Mouse (Mus musculus) heart, postnatal 36 days (tissue): ENCODE measurements around the gene Plekha8. TPM values are rescaled to one million over a fixed set of nuclear protein-coding genes. Genes with fewer than 3 reads are reported as not detected.

ENCODE experiments used
- DNase-seq, 2 experiments: peaks; one replicate each; pipeline ENCODE4 v3.0.0; 2021 to 2022
- intact Hi-C: fragments of 180-260 bp; cut with DNase I; formaldehyde crosslinking; loops from one replicate; pipeline ENCODE4 v1.15.1; 2025
- total RNA-seq, 2 experiments: library from RNA; stranded (reverse); gene quantifications; 2 replicates each; pipeline ENCODE4 v1.2.3; 2021

Gene Plekha8
- total RNA-seq, 2 experiments from 2014 or later: 8.7 to 9.3 TPM

GRCm38 (mm10) chr6:54573218-54573955, 21.5 kb upstream of the Plekha8 start:
- intact Hi-C loops: no loop called here
- no peak for DNase-seq

DNA sequence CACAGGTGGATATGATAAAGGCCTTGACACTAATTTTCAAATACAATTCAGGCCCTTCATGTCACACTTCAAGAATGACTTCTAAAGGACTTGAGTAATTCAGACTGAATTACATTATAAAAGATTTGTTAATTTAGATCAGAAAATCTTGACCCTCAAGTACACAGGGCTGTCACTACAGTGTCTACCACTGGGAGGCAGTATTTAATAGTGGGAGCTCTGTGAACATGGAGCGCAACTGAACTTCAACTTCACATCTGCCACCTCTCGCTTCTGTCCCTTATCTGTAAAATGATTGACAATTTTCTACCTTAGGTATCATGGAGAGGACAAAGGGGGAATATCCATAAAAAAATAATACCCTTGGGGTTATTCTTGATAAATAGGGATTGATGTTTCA, 8.7 kb upstream of the Plekha8 start:
- intact Hi-C loops: loop anchor here (2.0 to 10.0 kb wide), 2 partner anchors 43 to 579 kb away; no protein-coding TSS in a partner anchor
- peak; percentile 48 to 50 for DNase-seq

DNA sequence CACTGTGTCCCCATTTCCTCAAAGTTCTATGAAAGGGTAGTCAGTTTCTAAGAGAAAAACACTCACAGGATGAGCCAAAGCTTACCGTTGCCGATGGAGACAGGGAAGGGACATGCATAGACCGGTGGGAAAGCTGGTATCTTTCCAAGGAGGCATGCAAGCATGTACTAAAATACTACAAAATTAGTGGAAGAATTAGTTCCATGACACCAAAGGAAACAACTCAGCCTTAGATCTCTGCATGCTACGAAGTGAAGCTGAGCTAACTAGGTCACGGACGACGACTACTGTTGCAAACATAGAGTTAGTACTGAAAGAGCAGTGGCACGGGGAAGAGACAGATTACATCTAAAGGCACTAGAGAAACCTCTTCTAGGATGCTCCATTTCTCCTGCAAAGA, 8.0 kb upstream of the Plekha8 start:
- DNase-seq: no peak
- intact Hi-C loops: loop anchor here (2.0 to 10.0 kb wide), 2 partner anchors 42 to 578 kb away; no protein-coding TSS in a partner anchor

- intact Hi-C loops: loop anchor here (2.0 to 10.0 kb wide), 2 partner anchors 41 to 577 kb away; no protein-coding TSS in a partner anchor
- DNase-seq: no peak
Measured at GRCm38 (mm10) chr6:54587683-54588082, 7.2 kb upstream of the Plekha8 start.

GRCm38 (mm10) chr6:54588212-54588611, 6.7 kb upstream of the Plekha8 start:
- DNase-seq: no peak
- intact Hi-C loops: loop anchor here (10.0 kb wide), 1 partner anchor 577 kb away; no protein-coding TSS in a partner anchor

DNA sequence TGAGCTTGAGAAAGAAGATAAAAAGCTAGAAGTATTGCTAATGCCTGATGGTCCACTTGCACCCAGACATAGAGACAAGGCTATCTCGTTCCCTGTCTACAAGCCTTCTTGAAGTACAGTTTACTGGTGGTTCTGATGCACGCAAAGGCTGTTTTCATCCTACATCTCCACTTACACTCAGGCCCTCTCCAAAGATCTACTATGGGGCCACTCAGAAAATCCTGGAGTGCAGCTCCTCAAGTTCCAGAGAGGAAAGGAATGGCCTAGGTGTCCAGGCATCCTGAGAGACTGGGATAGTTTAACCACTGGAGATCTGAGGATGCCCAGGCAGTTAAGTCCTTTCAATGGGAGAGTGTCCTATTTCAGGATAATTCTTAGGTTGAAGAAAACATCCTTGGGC, 4.2 kb upstream of the Plekha8 start:
- intact Hi-C loops: no loop called here
- no peak for DNase-seq

- DNase-seq: peak in 1 of 2 experiments; percentile 14
- intact Hi-C loops: no loop called here
Measured at GRCm38 (mm10) chr6:54591778-54592177, 3.1 kb upstream of the Plekha8 start.

- DNase-seq: peak; percentile 90 to 92
- intact Hi-C loops: no loop called here
Measured at GRCm38 (mm10) chr6:54592938-54593535, 1.9 kb upstream of the Plekha8 start.

GRCm38 (mm10) chr6:54593766-54594468, 994 bp upstream of the Plekha8 start:
- DNase-seq: no peak
- intact Hi-C loops: loop anchor here (2.0 kb wide), 1 partner anchor 87 kb away; the partner anchor contains the start of gene Mturn

GRCm38 (mm10) chr6:54595330-54595878, 493 bp downstream of the Plekha8 start:
- intact Hi-C loops: loop anchor here (2.0 to 5.0 kb wide), 3 partner anchors 85 to 222 kb away; partner anchors contain the start of genes Mturn and Znrf2
- DNase-seq: no peak

- no peak for DNase-seq
- intact Hi-C loops: loop anchor here (5.0 kb wide), 2 partner anchors 100 to 220 kb away; partner anchors contain the start of gene Znrf2
Measured at GRCm38 (mm10) chr6:54597208-54597607, 2.3 kb downstream of the Plekha8 start, which contains the start of gene Fkbp14. TSS of gene Fkbp14 (minus strand) at chr6:54597308.

- DNase-seq: no peak
- intact Hi-C loops: loop anchor here (5.0 kb wide), 2 partner anchors 100 to 220 kb away; partner anchors contain the start of gene Znrf2
Measured at GRCm38 (mm10) chr6:54597711-54598110, 2.8 kb downstream of the Plekha8 start.

GRCm38 (mm10) chr6:54600681-54601347, 5.9 kb downstream of the Plekha8 start:
- intact Hi-C loops: no loop called here
- DNase-seq: no peak

DNA sequence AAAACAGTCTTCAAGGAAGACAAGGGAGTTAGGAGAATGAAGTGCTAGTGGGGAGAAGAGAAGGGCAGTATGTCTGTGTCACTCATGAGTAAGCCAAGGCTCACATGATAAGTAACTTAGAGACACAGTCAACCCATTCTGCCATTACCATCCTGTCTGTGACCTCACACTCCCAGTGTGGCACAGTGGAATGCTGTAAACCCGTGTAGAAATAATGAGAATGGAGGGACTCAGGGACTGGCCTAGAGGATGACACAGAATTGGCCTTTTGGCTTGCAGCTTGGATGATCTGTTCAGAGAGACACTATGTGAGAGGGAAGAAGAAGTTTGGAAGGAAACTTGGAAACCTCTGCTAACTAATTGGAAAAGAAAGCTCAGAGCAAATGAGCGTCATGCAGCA, 8.0 kb downstream of the Plekha8 start:
- intact Hi-C loops: no loop called here
- no peak for DNase-seq

DNA sequence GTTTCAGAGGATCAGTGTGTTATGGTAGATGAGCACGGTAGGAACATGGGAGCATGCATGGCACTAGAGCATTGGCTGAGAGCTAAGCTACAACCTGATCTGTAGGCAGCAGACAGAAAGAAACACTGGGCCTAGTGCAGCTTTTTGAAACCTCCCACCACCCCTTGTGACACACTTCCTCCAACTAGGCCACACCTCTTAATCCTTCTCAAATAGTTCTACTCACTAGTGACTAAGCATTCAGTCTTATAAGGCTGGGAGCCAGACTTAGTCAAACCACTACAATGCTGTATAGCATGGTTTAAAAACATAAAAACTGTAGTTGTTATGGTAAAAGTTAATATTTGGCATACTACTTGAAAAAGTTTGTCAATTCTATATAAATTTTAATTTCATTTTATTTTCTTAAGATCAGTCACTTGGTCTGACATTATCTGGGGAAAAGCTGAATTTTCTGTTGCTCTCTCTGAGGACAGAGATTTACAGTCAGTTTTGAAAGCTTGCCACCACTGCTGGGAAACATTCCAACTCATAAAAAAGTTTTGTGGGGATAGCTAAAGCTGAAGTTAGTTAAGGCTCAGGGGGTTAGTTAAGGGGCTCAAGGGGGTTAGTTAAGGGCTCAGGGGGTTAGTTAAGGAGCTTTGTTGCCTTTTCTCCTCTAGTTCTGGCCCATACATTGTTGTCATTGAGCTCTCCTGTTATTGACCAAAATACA, 9.2 kb downstream of the Plekha8 start:
- intact Hi-C loops: no loop called here
- DNase-seq: peak; percentile 18 to 22

DNA sequence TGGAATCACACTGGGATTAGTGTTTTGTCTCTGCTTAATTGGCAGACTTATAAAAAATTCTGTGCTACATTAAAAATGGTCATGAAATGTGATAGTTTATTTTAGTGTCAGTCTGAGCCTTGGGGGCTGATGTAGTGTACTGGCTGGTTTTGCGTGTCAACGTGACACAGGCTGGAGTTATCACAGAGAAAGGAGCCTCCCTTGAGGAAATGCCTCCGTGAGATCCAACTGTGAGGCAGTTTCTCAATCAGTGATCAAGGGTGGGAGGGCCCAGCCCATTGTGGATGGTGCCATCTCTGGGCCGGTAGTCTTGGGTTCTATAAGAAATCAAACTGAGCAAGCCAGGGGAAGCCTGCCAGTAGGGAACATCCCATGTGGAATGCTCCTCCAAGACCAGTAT, 11.3 kb downstream of the Plekha8 start:
- intact Hi-C loops: no loop called here
- no peak for DNase-seq

DNA sequence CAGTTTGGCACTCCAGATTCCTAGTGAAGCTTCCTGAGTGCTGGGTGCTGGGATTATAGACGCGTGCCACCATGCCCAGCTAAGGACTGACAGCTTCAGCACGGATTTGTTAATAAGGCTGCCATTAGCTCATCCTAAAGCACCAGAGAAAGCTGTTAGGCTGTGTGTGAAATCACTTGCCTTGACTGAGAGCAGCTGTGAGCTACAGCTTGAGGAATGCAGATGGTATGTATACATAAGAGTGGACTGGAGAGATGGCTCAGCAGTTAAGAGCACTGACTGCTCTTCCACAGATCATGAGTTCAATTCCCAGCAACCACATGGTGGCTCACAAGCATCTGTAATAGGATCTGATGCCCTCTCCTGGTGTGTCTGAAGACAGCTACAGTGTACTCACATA, 22.5 kb downstream of the Plekha8 start:
- DNase-seq: no peak

GRCm38 (mm10) chr6:54619530-54619929, 24.6 kb downstream of the Plekha8 start:
- intact Hi-C loops: no loop called here
- no peak for DNase-seq

More for the DNA sequence above, 22.5 kb downstream of the Plekha8 start:
- intact Hi-C loops: no loop called here

DNA sequence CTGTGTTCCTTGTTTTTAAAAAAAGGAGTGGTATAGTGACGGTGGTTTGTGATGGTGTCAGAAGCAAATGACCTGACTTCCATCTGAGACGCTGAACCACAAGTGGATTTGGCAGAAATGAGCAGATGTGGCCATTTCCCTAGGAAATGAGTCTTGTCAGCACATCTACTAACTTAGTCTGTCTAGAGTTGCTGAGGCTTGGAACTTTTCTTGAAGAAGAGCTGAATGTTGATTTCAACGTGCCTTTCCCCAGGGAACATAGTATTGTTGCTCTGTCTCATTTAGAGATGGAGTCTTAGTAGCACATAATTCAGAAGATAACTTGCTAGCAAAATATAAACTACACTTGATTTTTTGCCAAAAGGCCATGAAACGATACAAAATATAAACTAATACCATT, 25.4 kb downstream of the Plekha8 start:
- intact Hi-C loops: no loop called here

More for the DNA sequence above, 25.4 kb downstream of the Plekha8 start:
- no peak for DNase-seq
